Mouse (Mus musculus) neural tube, embryonic 15.5 days (tissue): ENCODE results near the gene Sis. TPM values are rescaled to one million over a fixed set of nuclear protein-coding genes. Genes with fewer than 3 reads are reported as not detected.

Source experiments
- ATAC-seq: fragments of 200-750 bp; cut with Nextera tagmentation; 2 replicates; pipeline ENCODE4 v1.8.0; 2017; ENCODE audit warnings: mild to moderate bottlenecking, moderate TSS enrichment, moderate library complexity; ENCODE audit not compliant: low FRiP score
- H3K27ac ChIP-seq: fragments of 300-500 bp; sonication (generic); replicated peaks from 2 replicates; pipeline ENCODE4 v1.5.1; 2015; ENCODE audit warnings: mild to moderate bottlenecking, inconsistent platforms
- H3K27me3 ChIP-seq: fragments of 300-500 bp; sonication (generic); replicated peaks from 2 replicates; pipeline ENCODE4 v1.6.1; 2015; ENCODE audit warnings: inconsistent platforms
- H3K36me3 ChIP-seq: fragments of 300-500 bp; sonication (generic); 2 replicates; pipeline ENCODE4 v1.6.1; 2015; ENCODE audit warnings: inconsistent platforms
- H3K4me1 ChIP-seq: fragments of 300-500 bp; sonication (generic); 2 replicates; pipeline ENCODE4 v1.6.1; 2015; ENCODE audit warnings: inconsistent platforms
- H3K4me2 ChIP-seq: fragments of 300-500 bp; sonication (generic); 2 replicates; pipeline ENCODE4 v1.6.1; 2015; ENCODE audit warnings: inconsistent platforms, mild to moderate bottlenecking, moderate library complexity
- H3K4me3 ChIP-seq: fragments of 300-500 bp; sonication (generic); replicated peaks from 2 replicates; pipeline ENCODE4 v1.5.1; 2015; ENCODE audit warnings: mild to moderate bottlenecking, inconsistent platforms
- H3K9ac ChIP-seq: fragments of 300-500 bp; sonication (generic); replicated peaks from 2 replicates; pipeline ENCODE4 v1.6.1; 2015; ENCODE audit warnings: mild to moderate bottlenecking, inconsistent platforms
- H3K9me3 ChIP-seq: fragments of 300-500 bp; sonication (generic); replicated peaks from 2 replicates; pipeline ENCODE4 v1.6.1; 2016; ENCODE audit warnings: inconsistent platforms
- WGBS: fragments of 180-500 bp; shearing (Covaris S2); methylation state at CpG from one replicate; pipeline ENCODE4 v1.1.7; 2015; ENCODE audit warnings: mixed read lengths; 5-methylcytosine and 5-hydroxymethylcytosine counted together
- polyA plus RNA-seq: library from polyadenylated mRNA; unstranded; fragments of >200 nt; fragmentation: Nextera tagmentation; extraction: Ambion mirVana; gene quantifications from 2 replicates; pipeline ENCODE4 v1.2.1, GENCODE M21; 2015

Gene Sis
- polyA plus RNA-seq: not detected in 2 replicates

GRCm38 (mm10) chr3:72967675-72968074, at the start of gene Sis:
Sis (minus strand) TSS chr3:72967863.
- ATAC-seq: no peak

GRCm38 (mm10) chr3:73006045-73006444, 38.4 kb upstream of the Sis start:
- H3K4me3 ChIP-seq: no peak overlapping the region
- no peak for ATAC-seq
- 13% methylated on average over 5 of the region's 6 CpGs for WGBS

More at GRCm38 (mm10) chr3:72967675-72968074, at the start of gene Sis:
- H3K27me3 ChIP-seq: no peaks in the 10 kb centered on the region
- no peak within 1 kb of the TSS for H3K27ac ChIP-seq
- no peak within 1 kb of the TSS for H3K4me2 ChIP-seq
- no peak within 1 kb of the TSS for H3K4me3 ChIP-seq
- H3K9ac ChIP-seq: no peak within 1 kb of the TSS
- H3K9me3 ChIP-seq: no peaks in the 10 kb centered on the region
- no peaks in the 10 kb centered on the region for H3K36me3 ChIP-seq
- no peaks in the 10 kb centered on the region for H3K4me1 ChIP-seq

DNA sequence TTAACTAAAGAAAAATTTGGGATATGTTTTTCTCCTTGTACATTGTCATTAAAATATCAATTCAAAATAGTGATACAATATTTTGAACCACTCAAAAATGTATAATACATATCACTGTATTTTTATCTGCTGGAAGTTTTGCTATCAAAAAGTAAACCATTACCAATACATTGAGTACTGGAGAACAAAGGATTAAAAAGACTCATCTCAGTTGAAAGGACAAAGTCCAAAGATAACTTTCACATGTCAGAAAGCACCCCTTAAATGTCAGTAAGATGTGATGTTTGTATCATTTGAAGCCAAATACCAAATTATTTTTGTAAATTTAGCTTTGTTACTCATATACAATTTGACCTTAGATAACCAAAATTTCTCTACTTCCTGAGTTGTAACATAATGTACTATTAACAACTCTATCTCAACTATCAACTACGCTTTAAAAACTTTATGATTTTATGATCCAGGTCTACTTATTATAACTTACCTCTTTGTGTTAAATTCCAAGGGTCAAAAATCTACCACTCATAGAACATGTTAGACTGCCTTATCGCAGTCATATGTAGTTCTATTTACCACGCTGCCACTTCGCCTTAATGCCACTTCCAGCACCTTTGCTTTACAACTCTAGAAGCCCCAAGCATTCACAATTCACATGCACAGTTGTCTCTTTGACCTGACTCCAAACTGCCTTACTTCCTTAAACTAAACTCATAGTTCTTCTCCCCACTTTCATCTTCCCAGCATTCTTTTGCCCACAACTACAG, 35.5 kb upstream of the Sis start:
- Histone ChIP-seq H3K27me3 (no peaks in the 10 kb centered on the region), H3K9me3 (no peaks in the 10 kb centered on the region), H3K27ac (no peak overlapping the region), H3K4me2 (no peak overlapping the region), H3K4me3 (no peak overlapping the region), H3K9ac (no peak overlapping the region), H3K4me1 (no peaks in the 10 kb centered on the region), H3K36me3 (no peaks in the 10 kb centered on the region)
- WGBS: 94% methylated on average over 4 of the region's 4 CpGs
- ATAC-seq: no peak

More at GRCm38 (mm10) chr3:73006045-73006444, 38.4 kb upstream of the Sis start:
- no peaks in the 10 kb centered on the region for H3K4me1 ChIP-seq
- no peaks in the 10 kb centered on the region for H3K9me3 ChIP-seq
- H3K27ac ChIP-seq: no peak overlapping the region
- H3K36me3 ChIP-seq: no peaks in the 10 kb centered on the region
- no peak overlapping the region for H3K4me2 ChIP-seq
- no peak overlapping the region for H3K9ac ChIP-seq
- H3K27me3 ChIP-seq: no peaks in the 10 kb centered on the region

DNA sequence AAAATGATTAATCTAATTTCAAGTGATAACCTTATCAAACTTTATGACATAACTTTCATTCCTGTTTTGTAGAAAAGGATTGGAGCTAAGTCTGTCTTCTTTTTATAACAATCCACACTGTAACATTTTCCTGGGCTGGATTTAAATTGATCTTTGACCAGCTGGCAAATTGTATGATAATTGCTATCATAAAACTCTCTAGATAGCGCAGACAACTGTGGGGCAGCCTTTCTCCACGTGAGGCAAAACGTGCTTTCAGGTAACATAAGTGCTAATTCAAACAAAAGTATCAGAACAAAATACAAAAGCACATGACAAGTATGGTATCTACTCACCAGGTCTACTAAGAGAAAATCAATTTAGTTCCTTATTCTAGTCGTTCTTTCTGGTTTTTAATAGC, 29.9 kb upstream of the Sis start:
- no peak for ATAC-seq
- Histone ChIP-seq H3K27me3 (no peaks in the 10 kb centered on the region), H3K4me1 (no peaks in the 10 kb centered on the region), H3K9ac (no peak overlapping the region), H3K9me3 (no peaks in the 10 kb centered on the region), H3K27ac (no peak overlapping the region), H3K36me3 (no peaks in the 10 kb centered on the region), H3K4me3 (no peak overlapping the region), H3K4me2 (no peak overlapping the region)
- WGBS: 48% methylated on average over 4 of the region's 4 CpGs

- H3K4me2 ChIP-seq: no peak overlapping the region
- H3K4me3 ChIP-seq: no peak overlapping the region
- H3K4me1 ChIP-seq: no peaks in the 10 kb centered on the region
- no peaks in the 10 kb centered on the region for H3K9me3 ChIP-seq
- H3K9ac ChIP-seq: no peak overlapping the region
- no peaks in the 10 kb centered on the region for H3K27me3 ChIP-seq
- no peak overlapping the region for H3K27ac ChIP-seq
- no peaks in the 10 kb centered on the region for H3K36me3 ChIP-seq
- WGBS: 83% methylated on average over 2 of the region's 2 CpGs
- no peak for ATAC-seq
These were observed 23.3 kb upstream of the Sis start for GRCm38 (mm10) chr3:72990992-72991391.

GRCm38 (mm10) chr3:72976602-72977001, 8.9 kb upstream of the Sis start:
- no peak for ATAC-seq
- Histone ChIP-seq H3K9me3 (no peaks in the 10 kb centered on the region), H3K4me3 (no peak overlapping the region), H3K27me3 (no peaks in the 10 kb centered on the region), H3K36me3 (no peaks in the 10 kb centered on the region), H3K27ac (no peak overlapping the region), H3K4me1 (no peaks in the 10 kb centered on the region), H3K4me2 (no peak overlapping the region), H3K9ac (no peak overlapping the region)
- 27% methylated on average over 3 of the region's 3 CpGs for WGBS

DNA sequence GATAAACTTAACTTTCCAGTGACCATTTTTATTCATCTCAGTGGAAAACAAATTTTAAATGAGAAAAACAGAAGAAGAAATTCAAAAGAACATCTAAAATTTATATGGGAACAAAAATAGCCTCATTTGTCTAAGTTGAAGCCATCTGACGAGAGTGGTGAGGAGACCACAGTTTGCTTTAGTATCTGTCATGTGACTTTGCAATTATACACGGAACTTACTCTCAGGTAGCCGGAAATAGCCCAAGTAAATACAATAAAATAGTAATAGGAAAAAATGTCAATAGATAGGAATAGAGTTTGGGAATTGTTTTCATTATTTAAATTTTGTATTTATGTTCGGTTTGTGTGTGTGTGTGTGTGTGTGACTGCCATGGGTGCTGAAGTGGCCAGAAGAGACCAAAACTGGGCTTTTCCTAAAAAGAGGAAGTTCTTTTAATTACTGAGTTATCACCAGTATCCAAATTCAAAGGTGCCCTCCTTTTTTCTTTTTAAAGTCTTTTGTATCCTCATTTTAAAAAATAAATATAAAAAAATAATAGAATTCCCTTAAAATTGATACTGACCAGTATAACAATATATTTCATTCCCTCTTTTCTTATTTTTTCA, 48.6 kb downstream of the Sis start:
- no peak overlapping the region for H3K4me3 ChIP-seq
- no peak for ATAC-seq
- no peaks in the 10 kb centered on the region for H3K9me3 ChIP-seq
- H3K4me2 ChIP-seq: no peak overlapping the region
- H3K4me1 ChIP-seq: no peaks in the 10 kb centered on the region
- H3K27me3 ChIP-seq: no peaks in the 10 kb centered on the region
- no peak overlapping the region for H3K27ac ChIP-seq
- 92% methylated on average over 4 of the region's 4 CpGs for WGBS
- no peak overlapping the region for H3K9ac ChIP-seq
- H3K36me3 ChIP-seq: no peaks in the 10 kb centered on the region

DNA sequence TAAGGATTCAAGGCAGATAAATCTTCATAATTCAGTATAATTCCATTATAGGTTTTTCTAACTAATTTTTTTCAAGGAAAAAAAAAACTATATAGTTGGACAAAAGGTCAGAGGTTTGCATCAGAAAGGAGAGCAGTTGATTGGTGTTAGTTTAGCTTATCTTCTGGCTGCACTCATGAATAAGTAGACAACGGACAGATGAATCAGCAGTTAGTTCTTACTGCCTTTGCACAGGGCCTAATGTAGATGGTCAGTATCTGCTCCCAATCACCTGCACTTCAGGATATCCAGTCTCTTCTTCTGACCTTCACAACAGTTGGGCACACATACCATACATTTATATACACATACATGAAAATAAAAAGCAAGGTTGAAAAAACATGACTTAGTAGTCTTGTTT, 85.2 kb downstream of the Sis start:
- no peaks in the 10 kb centered on the region for H3K4me1 ChIP-seq
- 90% methylated on average over 1 of the region's 1 CpGs for WGBS
- no peaks in the 10 kb centered on the region for H3K9me3 ChIP-seq
- ATAC-seq: no peak
- H3K27ac ChIP-seq: no peak overlapping the region
- H3K36me3 ChIP-seq: no peaks in the 10 kb centered on the region
- H3K27me3 ChIP-seq: no peaks in the 10 kb centered on the region
- no peak overlapping the region for H3K9ac ChIP-seq
- no peak overlapping the region for H3K4me2 ChIP-seq
- no peak overlapping the region for H3K4me3 ChIP-seq

DNA sequence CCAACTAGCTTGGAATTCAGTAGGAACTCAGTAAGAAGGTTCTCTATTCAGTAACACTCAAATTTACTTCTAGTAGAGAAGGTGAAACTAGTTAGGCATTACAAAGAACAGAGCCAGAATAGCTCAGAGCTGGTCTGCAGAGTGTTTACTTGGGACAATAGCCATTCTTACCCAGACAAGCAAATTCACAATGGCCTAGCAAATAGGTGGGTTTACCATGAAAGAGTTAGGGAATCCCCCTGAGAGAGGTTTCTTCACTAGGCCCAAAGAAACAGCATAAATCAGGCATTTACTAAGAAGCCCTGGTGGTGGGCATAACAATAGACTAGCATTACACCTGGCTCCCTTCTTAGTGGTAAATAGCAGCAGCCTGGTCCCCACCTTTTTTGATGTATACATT, 99.5 kb downstream of the Sis start:
- H3K4me1 ChIP-seq: no peaks in the 10 kb centered on the region
- ATAC-seq: no peak
- H3K27me3 ChIP-seq: no peaks in the 10 kb centered on the region
- no peak overlapping the region for H3K9ac ChIP-seq
- no peaks in the 10 kb centered on the region for H3K36me3 ChIP-seq
- H3K27ac ChIP-seq: no peak overlapping the region
- no peak overlapping the region for H3K4me2 ChIP-seq
- no peaks in the 10 kb centered on the region for H3K9me3 ChIP-seq
- no peak overlapping the region for H3K4me3 ChIP-seq

DNA sequence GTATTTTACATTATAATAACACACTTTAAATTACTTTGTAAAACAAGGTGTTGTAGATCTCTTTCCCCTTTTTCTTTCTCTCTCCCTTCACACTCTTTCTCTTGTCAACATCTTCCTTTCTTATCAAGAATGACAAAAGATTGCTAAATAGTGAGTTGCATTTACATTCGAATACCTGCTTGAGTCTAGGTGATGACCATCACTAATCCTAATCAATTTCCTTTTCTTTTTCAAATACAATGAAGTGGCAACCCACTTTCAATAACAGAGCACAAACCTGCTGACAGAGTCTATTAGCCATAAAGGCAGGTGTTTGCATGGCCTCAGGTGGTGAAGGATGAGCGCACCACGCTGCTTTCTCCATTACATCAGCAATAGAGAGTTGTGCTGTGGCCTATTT, 108.9 kb downstream of the Sis start:
- H3K9ac ChIP-seq: no peak overlapping the region
- no peaks in the 10 kb centered on the region for H3K9me3 ChIP-seq
- H3K27me3 ChIP-seq: no peaks in the 10 kb centered on the region
- no peak for ATAC-seq
- H3K4me1 ChIP-seq: no peaks in the 10 kb centered on the region
- 80% methylated on average over 3 of the region's 3 CpGs for WGBS
- no peak overlapping the region for H3K4me2 ChIP-seq
- no peaks in the 10 kb centered on the region for H3K36me3 ChIP-seq
- no peak overlapping the region for H3K27ac ChIP-seq
- H3K4me3 ChIP-seq: no peak overlapping the region

DNA sequence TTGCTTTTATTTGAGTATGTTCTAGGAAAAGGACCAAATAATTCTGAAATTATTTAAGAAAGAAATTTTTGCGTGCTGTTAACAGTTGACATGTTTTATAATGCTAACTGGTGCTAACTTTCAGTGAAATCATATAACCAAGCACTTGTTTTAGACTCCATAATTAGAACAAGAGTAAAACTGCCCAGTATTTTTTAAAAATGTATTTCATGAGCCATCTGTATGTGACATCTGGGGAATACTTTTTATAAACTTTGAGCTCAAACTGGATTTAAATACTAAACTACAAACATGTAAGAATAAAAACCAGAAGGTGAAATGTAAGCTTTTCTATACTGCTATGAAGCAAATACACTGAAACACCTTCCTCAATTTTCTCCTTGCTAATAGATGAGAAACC, 112.3 kb downstream of the Sis start:
- H3K4me3 ChIP-seq: no peak overlapping the region
- ATAC-seq: no peak
- no peak overlapping the region for H3K4me2 ChIP-seq
- H3K27ac ChIP-seq: no peak overlapping the region
- 92% methylated on average over 1 of the region's 1 CpGs for WGBS
- no peak overlapping the region for H3K9ac ChIP-seq
- no peaks in the 10 kb centered on the region for H3K9me3 ChIP-seq
- H3K27me3 ChIP-seq: no peaks in the 10 kb centered on the region
- no peaks in the 10 kb centered on the region for H3K36me3 ChIP-seq
- no peaks in the 10 kb centered on the region for H3K4me1 ChIP-seq

DNA sequence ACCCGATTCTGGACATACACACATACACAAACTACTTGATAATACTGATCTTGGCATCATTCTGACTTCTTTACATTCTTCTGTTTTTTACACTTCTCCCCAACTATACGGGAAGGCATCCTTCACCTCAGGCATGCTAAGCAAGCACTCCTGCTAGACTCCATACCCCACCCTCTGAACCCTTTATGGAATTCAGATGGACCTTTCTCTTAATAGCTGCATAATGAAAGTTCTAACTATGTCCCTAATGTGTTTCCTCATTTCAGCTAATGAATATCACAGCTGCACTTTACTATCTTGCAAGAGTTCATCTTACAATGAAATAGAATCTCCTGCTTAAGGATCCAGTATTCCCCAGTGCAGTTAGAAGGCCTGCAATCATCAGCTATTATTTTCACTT, 127.0 kb downstream of the Sis start:
- no peak for ATAC-seq
- Histone ChIP-seq H3K4me3 (no peak overlapping the region), H3K27ac (no peak overlapping the region), H3K9me3 (no peaks in the 10 kb centered on the region), H3K4me2 (no peak overlapping the region), H3K36me3 (no peaks in the 10 kb centered on the region), H3K9ac (no peak overlapping the region), H3K27me3 (no peaks in the 10 kb centered on the region), H3K4me1 (no peaks in the 10 kb centered on the region)
- WGBS: 76% methylated on average over 2 of the region's 2 CpGs
